In the genomic region with DNA sequence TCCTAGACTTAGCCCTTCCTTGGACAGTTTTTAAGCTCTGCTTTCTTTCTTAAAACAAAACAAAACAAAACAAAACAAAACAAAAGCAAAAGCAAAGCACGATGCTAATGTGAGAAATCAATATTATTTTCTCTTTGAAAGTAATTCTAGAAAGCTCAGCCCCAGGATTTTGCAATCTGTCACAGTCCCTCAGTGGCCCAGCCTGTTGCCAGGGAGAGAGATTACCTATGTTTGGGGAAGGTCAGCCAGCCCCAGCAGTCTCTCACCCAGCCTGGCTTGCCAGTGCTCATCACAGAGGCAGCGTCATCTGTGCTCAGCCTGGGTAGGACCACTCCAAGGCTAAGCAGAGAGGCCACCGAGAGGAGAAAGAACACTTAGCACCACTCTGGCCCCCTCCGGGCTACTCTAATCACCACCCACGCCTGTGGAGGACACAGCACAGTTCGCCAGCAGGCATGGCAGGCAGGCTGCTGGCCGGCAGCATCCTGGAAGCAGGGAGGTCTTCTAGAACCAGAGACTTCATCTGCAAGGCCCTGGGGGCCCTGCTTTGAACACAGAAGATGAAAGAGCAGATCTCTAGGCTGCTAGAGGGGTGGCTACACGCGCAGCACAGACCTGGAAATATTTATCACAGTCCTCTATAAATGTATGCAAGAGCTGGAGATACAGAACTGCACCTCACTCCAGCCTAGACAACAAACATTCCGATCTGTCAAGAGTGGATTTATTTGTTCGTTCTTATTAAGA, we compare ENCODE assay signal across 9 mouse cellular contexts. TPM values are rescaled to one million over a fixed set of nuclear protein-coding genes. Genes with fewer than 3 reads are reported as not detected.
DNase-seq lines count a peak whose midpoint lies in the region; ATAC-seq and TF ChIP-seq lines count a peak whose summit lies in the region.
"Had no signal": no experiment of that assay in that cellular context is flagged by ENCODE, and none has a peak within 500 bp of the region (broad histone marks: within the 10 kb centered on the region; RNA-seq: fewer than 3 reads in every experiment).

No protein-coding gene starts in this region.

- H3K27me3 ChIP-seq in lung, postnatal 0 days (replicated peaks; ENCODE audit: insufficient read depth, low read length): no peaks in the 10 kb centered on the region
- H3K27me3 ChIP-seq in embryonic facial prominence, embryonic 13.5 days: no peaks in the 10 kb centered on the region
- no peaks in the 10 kb centered on the region; the same call in 1 of the 2 replicates for H3K27me3 ChIP-seq in intestine, embryonic 16.5 days (replicated peaks; ENCODE audit: control insufficient read depth, insufficient read depth, low read length)
- no peaks in the 10 kb centered on the region for H3K27me3 ChIP-seq in stomach, postnatal 0 days (ENCODE audit: control insufficient read depth, insufficient read depth, low read length)

- TF ChIP-seq CTCF in lung, postnatal 0 days (IDR thresholded peaks at IDR 0.05): no peak
- no peak for TF ChIP-seq CTCF in stomach, postnatal 0 days (IDR thresholded peaks at IDR 0.05; ENCODE audit: low read depth)

- 25% methylated on average over 11 of the region's 11 CpGs for WGBS in lung, postnatal 0 days
- WGBS in embryonic facial prominence, embryonic 13.5 days: 18% methylated on average over 11 of the region's 11 CpGs
- WGBS in intestine, embryonic 16.5 days: 22% methylated on average over 11 of the region's 11 CpGs
- 20% methylated on average over 11 of the region's 11 CpGs for WGBS in stomach, postnatal 0 days

- DNase-seq in lung, postnatal 0 days (ENCODE audit: low spot score): peak; percentile 19
- DNase-seq in lung, adult 18-20 months: no peak
- DNase-seq in stomach, postnatal 0 days (ENCODE audit: low spot score): no peak
- no peak for DNase-seq in adipocyte (ENCODE audit: low spot score)
- no peak for DNase-seq in urinary bladder, postnatal 10 days (ENCODE audit: low spot score)
- DNase-seq: lung, adult 2 months had no signal

- no peak overlapping the region for H3K27ac ChIP-seq in lung, postnatal 0 days (ENCODE audit: low read length)
- H3K27ac ChIP-seq in embryonic facial prominence, embryonic 13.5 days: peak overlapping the region; percentile 53; the same call in 1 of the 2 replicates
- no peak overlapping the region for H3K27ac ChIP-seq in intestine, embryonic 16.5 days (ENCODE audit: low read length)
- peak overlapping the region; percentile 74 for H3K27ac ChIP-seq in stomach, postnatal 0 days (replicated peaks)

- H3K4me2 ChIP-seq in lung, postnatal 0 days (replicated peaks; ENCODE audit: low read depth, low read length): peak overlapping the region; percentile 3; the same call in 1 of the 2 replicates
- H3K4me2 ChIP-seq in embryonic facial prominence, embryonic 13.5 days: peak overlapping the region; percentile 21
- no peak overlapping the region for H3K4me2 ChIP-seq in intestine, embryonic 16.5 days (ENCODE audit: low read depth, low read length)
- peak overlapping the region; percentile 21 for H3K4me2 ChIP-seq in stomach, postnatal 0 days (replicated peaks; ENCODE audit: low read depth)

- no peak overlapping the region for H3K9ac ChIP-seq in lung, postnatal 0 days (replicated peaks; ENCODE audit: low read depth)
- H3K9ac ChIP-seq in embryonic facial prominence, embryonic 13.5 days: no peak overlapping the region
- peak overlapping the region; percentile 31; the same call in 1 of the 2 replicates for H3K9ac ChIP-seq in intestine, embryonic 16.5 days (ENCODE audit: low read depth, low read length)
- H3K9ac ChIP-seq in stomach, postnatal 0 days (ENCODE audit: low read length): 0 out of 2 replicates have a peak overlapping the region, but pooled peaks have one; percentile 13

- TF ChIP-seq EP300 in lung, postnatal 0 days (IDR thresholded peaks at IDR 0.05): no peak
- no peak for TF ChIP-seq EP300 in stomach, postnatal 0 days (optimal IDR thresholded peaks at IDR 0.05)

- 0 out of 2 replicates have a peak, but pooled peaks cover 4% of the 10 kb centered on the region for H3K4me1 ChIP-seq in lung, postnatal 0 days (ENCODE audit: insufficient read depth, low read depth, low read length)
- H3K4me1 ChIP-seq in embryonic facial prominence, embryonic 13.5 days: peaks cover 16% of the 10 kb centered on the region
- H3K4me1 ChIP-seq in intestine, embryonic 16.5 days (ENCODE audit: control insufficient read depth, insufficient read depth, low read length): peaks cover 6% of the 10 kb centered on the region; the same call in 1 of the 2 replicates
- H3K4me1 ChIP-seq in stomach, postnatal 0 days (replicated peaks; ENCODE audit: control insufficient read depth, insufficient read depth): 0 out of 2 replicates have a peak, but pooled peaks cover 2% of the 10 kb centered on the region

- H3K9me3 ChIP-seq in lung, postnatal 0 days (ENCODE audit: low read length): no peaks in the 10 kb centered on the region
- H3K9me3 ChIP-seq in embryonic facial prominence, embryonic 13.5 days: no peaks in the 10 kb centered on the region
- no peaks in the 10 kb centered on the region for H3K9me3 ChIP-seq in intestine, embryonic 16.5 days (ENCODE audit: control insufficient read depth, low read length)
- H3K9me3 ChIP-seq in stomach, postnatal 0 days (ENCODE audit: control insufficient read depth, low read length): no peaks in the 10 kb centered on the region

- peak; percentile 72 for ATAC-seq in lung, postnatal 0 days
- no peak for ATAC-seq in embryonic facial prominence, embryonic 13.5 days (ENCODE audit: insufficient number of reproducible peaks, insufficient read depth, low FRiP score, low TSS enrichment, low read depth)
- 0 out of 2 replicates have a peak, but pooled peaks have one; percentile 23 for ATAC-seq in intestine, embryonic 16.5 days
- peak; percentile 35; the same call in 1 of the 2 replicates for ATAC-seq in stomach, postnatal 0 days (ENCODE audit: low FRiP score, low TSS enrichment)
- no peak for ATAC-seq in monocyte, adult 5-6 weeks (replicated peaks; ENCODE audit: insufficient number of reproducible peaks, low FRiP score, low TSS enrichment, poor library complexity, severe bottlenecking)

- no peaks in the 10 kb centered on the region for H3K36me3 ChIP-seq in lung, postnatal 0 days (ENCODE audit: insufficient read depth, low read length)
- H3K36me3 ChIP-seq in embryonic facial prominence, embryonic 13.5 days: no peaks in the 10 kb centered on the region
- H3K36me3 ChIP-seq in intestine, embryonic 16.5 days (ENCODE audit: control insufficient read depth, insufficient read depth, low read length): no peaks in the 10 kb centered on the region
- no peaks in the 10 kb centered on the region for H3K36me3 ChIP-seq in stomach, postnatal 0 days (ENCODE audit: control insufficient read depth, insufficient read depth, low read length)

- no peak overlapping the region for H3K4me3 ChIP-seq in lung, postnatal 0 days (ENCODE audit: low read depth, low read length)
- H3K4me3 ChIP-seq in embryonic facial prominence, embryonic 13.5 days: no peak overlapping the region
- no peak overlapping the region for H3K4me3 ChIP-seq in intestine, embryonic 16.5 days (ENCODE audit: low read length)
- H3K4me3 ChIP-seq in stomach, postnatal 0 days (ENCODE audit: low read depth, low read length): no peak overlapping the region

RNA-seq across cellular contexts. Expression of a gene that starts 14.6 kb away (rescaled TPM):
- 0.48 and 0.63 TPM in 2 replicates for polyA plus RNA-seq in lung, postnatal 0 days (2015; fragmentation: Nextera tagmentation; extraction: Ambion mirVana)
- polyA plus RNA-seq in embryonic facial prominence, embryonic 13.5 days (2015; fragmentation: Nextera tagmentation; extraction: Ambion mirVana): 3.0 and 3.9 TPM in 2 replicates
- 1.9 and 2.0 TPM in 2 replicates for polyA plus RNA-seq in intestine, embryonic 16.5 days (2015; fragmentation: Nextera tagmentation; extraction: Ambion mirVana)
- polyA plus RNA-seq in stomach, postnatal 0 days (2015; fragmentation: Nextera tagmentation; extraction: Ambion mirVana): 2.2 and 2.3 TPM in 2 replicates
- 0.10 TPM in 1 of 3 replicates, not detected in the others for total RNA-seq in monocyte, adult 5-6 weeks (2017)

Comparison
In these comparisons a context has a peak if more than half of its experiments do, and no peak if none do; other contexts are left out.
1. ATAC-seq: peak in lung, postnatal 0 days (single experiment), intestine, embryonic 16.5 days (single experiment) and stomach, postnatal 0 days (single experiment); none in embryonic facial prominence, embryonic 13.5 days (single experiment) and monocyte, adult 5-6 weeks (single experiment).
2. H3K27ac ChIP-seq: peak in embryonic facial prominence, embryonic 13.5 days (single experiment) and stomach, postnatal 0 days (single experiment); none in lung, postnatal 0 days (single experiment) and intestine, embryonic 16.5 days (single experiment).
3. H3K9ac ChIP-seq: peak in intestine, embryonic 16.5 days (single experiment) and stomach, postnatal 0 days (single experiment); none in lung, postnatal 0 days (single experiment) and embryonic facial prominence, embryonic 13.5 days (single experiment).